Mouse (Mus musculus): ENCODE measurements at regions not wholly inside any gene's neighbourhood (a gene's known extent, or its start where the extent isn't known, plus 50 kb on each side); places are given as distances from the start of the nearest gene placed in this dataset.

DNA sequence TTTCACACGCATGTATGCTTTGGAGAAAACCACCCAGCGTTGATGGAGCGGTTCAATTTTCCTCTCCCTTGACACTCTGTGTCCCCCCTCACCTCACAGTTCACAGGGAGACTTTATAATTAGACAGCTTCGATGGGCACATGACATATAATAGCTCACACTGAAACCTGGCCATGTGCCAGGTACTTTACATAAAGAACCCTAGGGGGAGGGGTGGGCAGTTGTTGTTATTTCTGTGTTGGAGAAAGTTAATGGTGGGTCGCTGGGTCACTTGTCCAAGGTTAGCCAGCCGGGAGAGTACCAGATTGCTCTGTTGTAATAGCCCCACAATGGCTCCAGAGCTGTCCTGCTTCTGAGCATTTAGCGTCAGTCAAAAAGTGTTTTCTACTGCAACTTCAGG lies 90.2 kb downstream of the Nhlrc3 start:
- H3K4me1 ChIP-seq (ENCODE audit: control insufficient read depth in 1 of 2, insufficient read depth in 2 of 2, low read length in 2 of 2) = no peaks in the 10 kb centered on the region
- H3K4me3 ChIP-seq (ENCODE audit: control insufficient read depth in 1 of 2, insufficient read depth in 1 of 2, low read depth in 2 of 2, low read length in 2 of 2) = no peak overlapping the region
- TF ChIP-seq ZNF384 (IDR thresholded peaks at IDR 0.05; ENCODE audit: low read depth, low read length) (no peak), HCFC1 (IDR thresholded peaks at IDR 0.05; ENCODE audit: low read depth, low read length) (no peak), GATA1 (IDR thresholded peaks at IDR 0.05; ENCODE audit: low read depth, low read length) (no peak), ETS1 (IDR thresholded peaks at IDR 0.05; ENCODE audit: low read depth, low read length) (no peak), POLR2AphosphoS2 (IDR thresholded peaks at IDR 0.05; ENCODE audit: low read length) (no peak), ZMIZ1 (IDR thresholded peaks at IDR 0.05; ENCODE audit: low read depth, low read length) (no peak)
- no peak for DNase-seq (ENCODE audit: low read depth, low spot score)
- H3K9ac ChIP-seq (ENCODE audit: control insufficient read depth, low read depth, low read length, poor library complexity, severe bottlenecking) = no peak overlapping the region
- no peaks in the 10 kb centered on the region for H3K36me3 ChIP-seq (ENCODE audit: control insufficient read depth in 1 of 2, insufficient read depth in 2 of 2, low read length in 2 of 2)
- no peaks in the 10 kb centered on the region for H3K79me2 ChIP-seq (ENCODE audit: control insufficient read depth, insufficient read depth, low read length, poor library complexity)
- no peaks in the 10 kb centered on the region for H3K27me3 ChIP-seq (ENCODE audit: control insufficient read depth in 1 of 2, insufficient read depth in 2 of 2, low read length in 2 of 2)
- H3K27ac ChIP-seq (ENCODE audit: control insufficient read depth, low read depth, low read length) = no peak overlapping the region
- H3K9me3 ChIP-seq (replicated peaks; ENCODE audit: insufficient read depth, low read length) = no peaks in the 10 kb centered on the region

DNA sequence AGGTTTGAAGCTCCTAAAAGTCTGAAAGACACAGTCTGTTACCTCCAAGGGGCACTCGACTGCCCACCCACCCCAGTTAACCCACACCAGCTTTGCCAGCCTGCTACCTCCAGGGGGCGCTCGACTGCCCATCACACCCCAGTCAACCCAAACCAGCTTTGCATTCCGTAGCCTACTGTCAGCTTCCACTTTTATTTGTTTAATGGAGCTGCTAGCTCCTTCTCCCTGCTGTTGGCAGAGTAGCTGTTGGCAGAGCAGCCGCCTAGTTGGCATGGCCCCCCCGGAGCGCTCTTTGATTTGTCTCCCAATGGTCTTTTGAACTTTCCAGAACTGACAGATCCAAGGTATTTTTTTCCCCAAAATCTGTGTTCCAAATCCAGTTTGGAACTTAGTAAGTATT lies 91.2 kb downstream of the Nhlrc3 start:
- TF ChIP-seq ZNF384 (IDR thresholded peaks at IDR 0.05; ENCODE audit: low read depth, low read length) (no peak), NRF1 (IDR thresholded peaks at IDR 0.05; ENCODE audit: insufficient read depth, low read depth, low read length, poor library complexity, severe bottlenecking) (no peak)
- no peak overlapping the region for H3K9ac ChIP-seq (ENCODE audit: control insufficient read depth, low read depth, low read length, poor library complexity, severe bottlenecking)
- H3K27ac ChIP-seq (ENCODE audit: control insufficient read depth, low read depth, low read length) = no peak overlapping the region
- DNase-seq (ENCODE audit: low read depth, low spot score) = no peak
- no peak overlapping the region for H3K4me3 ChIP-seq (ENCODE audit: control insufficient read depth in 1 of 2, insufficient read depth in 1 of 2, low read depth in 2 of 2, low read length in 2 of 2)
- no peaks in the 10 kb centered on the region for H3K79me2 ChIP-seq (ENCODE audit: control insufficient read depth, insufficient read depth, low read length, poor library complexity)
- no peaks in the 10 kb centered on the region for H3K4me1 ChIP-seq (ENCODE audit: control insufficient read depth in 1 of 2, insufficient read depth in 2 of 2, low read length in 2 of 2)
- no peaks in the 10 kb centered on the region for H3K36me3 ChIP-seq (ENCODE audit: control insufficient read depth in 1 of 2, insufficient read depth in 2 of 2, low read length in 2 of 2)
- no peaks in the 10 kb centered on the region for H3K9me3 ChIP-seq (replicated peaks; ENCODE audit: insufficient read depth, low read length)
- H3K27me3 ChIP-seq (ENCODE audit: control insufficient read depth in 1 of 2, insufficient read depth in 2 of 2, low read length in 2 of 2) = no peaks in the 10 kb centered on the region

GRCm38 (mm10) chr3:53361202-53361601 lies 101.9 kb downstream of the Nhlrc3 start:
- DNase-seq (ENCODE audit: low read depth, low spot score) = peak; percentile 1
- Histone ChIP-seq H3K4me3 (ENCODE audit: control insufficient read depth in 1 of 2, insufficient read depth in 1 of 2, low read depth in 2 of 2, low read length in 2 of 2) (no peak overlapping the region), H3K27ac (ENCODE audit: control insufficient read depth, low read depth, low read length) (no peak overlapping the region), H3K36me3 (ENCODE audit: control insufficient read depth in 1 of 2, insufficient read depth in 2 of 2, low read length in 2 of 2) (no peaks in the 10 kb centered on the region), H3K9me3 (replicated peaks; ENCODE audit: insufficient read depth, low read length) (no peaks in the 10 kb centered on the region), H3K27me3 (ENCODE audit: control insufficient read depth in 1 of 2, insufficient read depth in 2 of 2, low read length in 2 of 2) (no peaks in the 10 kb centered on the region), H3K79me2 (ENCODE audit: control insufficient read depth, insufficient read depth, low read length, poor library complexity) (no peaks in the 10 kb centered on the region), H3K9ac (ENCODE audit: control insufficient read depth, low read depth, low read length, poor library complexity, severe bottlenecking) (no peak overlapping the region), H3K4me1 (ENCODE audit: control insufficient read depth in 1 of 2, insufficient read depth in 2 of 2, low read length in 2 of 2) (no peaks in the 10 kb centered on the region)
- TF ChIP-seq ZKSCAN1 (IDR thresholded peaks at IDR 0.05; ENCODE audit: low read depth, low read length) (no peak), ZMIZ1 (IDR thresholded peaks at IDR 0.05; ENCODE audit: low read depth, low read length) (no peak), MYC (IDR thresholded peaks at IDR 0.05; ENCODE audit: low read depth, low read length) (no peak), POLR2AphosphoS5 (IDR thresholded peaks at IDR 0.05; ENCODE audit: borderline replicate concordance, low read depth, low read length) (no peak)
